Mouse (Mus musculus): ENCODE data around the gene Cald1.

Gene Cald1

GRCm38 (mm10) chr6:34598121-34599065 is at the start of gene Cald1:
Cald1 (plus strand) TSS chr6:34598500.
- no peak for DNase-seq

GRCm38 (mm10) chr6:34549017-34549416 is 49.3 kb upstream of the Cald1 start:
- DNase-seq, result peak; percentile 32 to 57

DNA sequence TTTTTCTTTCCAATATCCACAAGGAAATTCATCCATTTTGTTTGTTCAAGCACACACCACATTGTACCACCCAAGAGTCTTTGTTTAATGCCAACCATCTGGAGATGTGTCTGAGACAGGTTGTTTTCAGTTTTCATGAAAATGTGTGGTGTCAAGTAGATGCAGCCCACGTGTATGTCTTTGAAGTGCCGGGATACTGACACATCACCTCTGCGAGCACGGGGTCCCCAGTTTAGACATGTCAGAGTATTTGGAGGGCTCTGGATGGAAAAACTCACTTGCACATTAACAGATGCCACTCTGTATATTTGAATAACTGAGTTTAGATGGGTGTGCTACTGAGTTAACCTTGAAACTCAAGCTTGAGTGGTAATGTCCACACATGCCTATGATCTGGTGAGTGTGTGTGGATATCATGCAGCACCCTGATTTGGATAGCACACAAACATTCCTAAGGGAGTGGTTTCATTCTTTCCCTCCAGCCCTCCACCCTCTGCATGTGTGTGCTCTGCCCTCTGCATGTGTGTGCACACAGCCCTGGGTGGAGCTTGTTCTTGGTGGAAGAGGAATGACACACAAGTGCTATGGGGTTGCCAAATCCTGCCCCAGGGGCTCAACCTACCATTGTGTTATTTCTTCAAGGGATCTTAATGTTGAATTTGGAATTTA is 45.7 kb upstream of the Cald1 start:
- no peak for DNase-seq

- no peak for DNase-seq
Observed at GRCm38 (mm10) chr6:34554291-34554997, 43.9 kb upstream of the Cald1 start.

DNA sequence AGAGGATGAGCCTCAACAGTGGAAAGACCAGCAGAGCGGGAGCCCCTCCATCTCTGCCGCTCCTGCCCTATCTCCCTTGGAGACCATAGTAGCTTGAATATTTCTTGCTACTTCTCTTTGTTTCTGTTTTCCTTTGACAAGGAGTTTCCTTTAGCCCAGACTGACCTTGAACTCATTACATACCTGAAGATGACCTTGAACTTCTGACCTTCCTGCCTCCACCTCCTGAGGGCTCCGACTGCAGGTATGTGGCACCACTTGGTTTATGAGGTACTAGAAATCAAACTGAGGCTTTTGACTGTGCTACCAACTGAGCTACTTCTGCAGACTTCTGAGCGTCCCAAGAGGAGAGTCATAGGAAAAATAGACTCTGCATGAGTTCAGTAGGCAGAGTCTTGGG is 38.8 kb upstream of the Cald1 start:
- DNase-seq, result no peak

DNA sequence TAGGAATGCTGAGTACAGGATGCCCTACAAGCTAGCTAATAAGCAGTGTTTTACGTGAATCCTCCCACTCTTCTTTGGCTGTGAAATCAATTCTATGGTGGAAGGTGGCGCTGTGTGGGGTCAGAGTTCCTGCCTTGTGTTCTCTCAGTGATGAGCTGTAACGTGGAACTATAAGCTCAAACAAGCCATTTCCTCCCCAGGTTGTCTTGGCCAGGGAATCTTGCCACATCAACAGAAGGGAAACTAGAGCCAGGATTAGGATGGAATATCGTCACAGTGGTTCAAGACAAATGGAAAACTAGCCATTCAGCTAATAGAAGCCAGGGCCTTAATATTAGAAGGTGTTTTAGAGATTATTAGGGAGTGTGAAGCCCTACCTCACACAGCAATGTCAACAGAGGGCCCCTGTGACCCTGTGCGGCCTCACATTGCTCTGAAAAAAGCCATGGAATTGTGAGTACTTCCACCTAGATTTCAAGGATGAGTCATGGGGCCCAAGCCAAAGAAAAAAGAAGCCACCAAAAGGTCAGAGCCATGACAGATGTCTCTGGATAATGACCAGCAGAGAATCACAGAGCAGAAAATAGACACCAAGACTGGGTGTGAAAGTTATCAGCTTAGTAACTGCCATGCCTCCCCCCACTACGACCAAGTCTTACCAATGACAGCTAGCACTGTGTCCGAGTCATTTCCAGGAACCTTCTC is 33.0 kb upstream of the Cald1 start:
- no peak for DNase-seq

DNA sequence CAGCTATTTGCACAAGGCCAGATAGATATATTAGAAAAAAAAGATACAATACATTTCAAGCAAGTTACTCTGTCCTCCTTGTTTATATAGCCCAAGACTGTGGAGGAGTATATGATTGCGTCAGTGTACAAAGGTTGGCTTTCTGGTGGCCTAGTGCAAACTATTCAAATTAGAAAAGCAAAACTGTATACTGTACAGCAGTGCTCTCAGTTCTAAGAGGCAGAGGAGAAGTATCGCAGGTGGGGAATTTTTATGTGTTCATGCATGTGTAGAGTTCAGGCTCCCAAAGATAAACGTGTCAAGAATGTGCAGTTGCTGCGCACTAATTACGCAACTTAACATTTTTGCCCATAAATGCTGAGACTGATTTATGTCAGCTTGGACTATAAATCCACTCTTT is 31.0 kb upstream of the Cald1 start:
- DNase-seq, result no peak

DNA sequence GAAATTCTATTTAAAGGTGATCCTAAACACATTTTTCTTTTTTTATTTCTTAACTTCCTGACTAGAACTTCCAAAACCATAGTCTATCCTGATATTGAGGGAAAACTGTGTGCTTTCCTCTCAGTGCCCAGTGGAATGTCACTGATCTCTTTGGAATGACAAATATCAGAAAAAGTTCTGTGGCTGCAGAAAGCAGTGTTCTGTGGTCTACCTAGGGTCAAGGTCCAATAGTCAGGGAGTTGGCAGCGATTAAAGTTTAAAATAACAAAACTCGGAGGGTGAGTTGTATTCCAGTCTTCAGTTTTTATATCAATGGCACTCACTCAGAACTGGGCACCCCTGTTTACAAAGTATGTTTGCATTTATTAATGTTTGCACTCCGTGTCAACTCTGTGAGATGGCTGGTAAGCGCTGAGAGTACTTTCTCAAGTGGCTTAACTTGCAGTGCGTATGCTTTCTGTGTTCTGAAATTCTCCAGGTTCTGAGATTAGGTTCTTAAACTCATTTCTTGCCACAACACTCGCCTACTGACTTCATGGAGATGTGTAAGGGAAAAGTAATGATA is 18.7 kb upstream of the Cald1 start:
- DNase-seq, result no peak

GRCm38 (mm10) chr6:34583365-34583764 is 14.9 kb upstream of the Cald1 start:
- DNase-seq, result no peak

GRCm38 (mm10) chr6:34588066-34588465 is 10.2 kb upstream of the Cald1 start:
- DNase-seq, result no peak

DNA sequence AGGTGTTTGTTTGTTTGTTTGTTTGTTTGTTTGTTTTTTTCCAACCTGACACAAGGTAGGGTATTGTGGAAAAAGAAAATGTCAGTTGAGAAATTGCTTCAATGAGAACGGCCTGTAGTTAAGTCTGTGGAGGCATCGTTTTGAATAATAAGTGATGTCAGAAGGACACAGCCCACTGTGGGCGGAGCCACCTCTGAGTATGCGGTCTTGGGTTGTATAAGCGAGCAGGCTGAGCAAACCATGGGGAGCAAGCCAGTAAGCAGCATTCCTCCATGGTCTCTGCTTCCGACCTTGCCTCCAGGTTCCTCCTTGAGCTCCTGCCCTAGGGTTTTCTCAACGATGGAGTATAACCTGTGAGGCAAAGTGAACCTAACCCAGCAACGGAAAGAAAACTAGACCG is 7.6 kb upstream of the Cald1 start:
- DNase-seq, result no peak

DNA sequence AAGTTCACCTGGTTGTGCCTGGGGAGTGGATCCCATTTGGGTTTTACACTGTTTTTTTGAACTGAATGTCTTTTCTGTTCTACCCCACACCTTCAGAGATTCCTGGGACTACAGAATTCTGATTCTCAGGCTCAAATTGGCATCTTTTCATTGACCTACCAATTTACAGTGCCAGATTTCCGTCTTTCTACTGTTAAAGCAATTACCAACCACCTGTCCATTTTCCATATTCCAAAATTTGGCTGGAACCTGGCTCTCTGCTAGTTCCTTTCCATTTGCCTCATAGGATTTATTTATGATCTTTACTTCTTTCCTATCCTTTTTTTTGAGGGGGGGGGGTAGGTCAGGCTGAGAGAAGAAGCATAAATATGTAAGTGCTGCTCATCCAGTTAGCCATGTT is 4.9 kb upstream of the Cald1 start:
- no peak for DNase-seq

- no peak for DNase-seq
Observed at GRCm38 (mm10) chr6:34597316-34597715, 984 bp upstream of the Cald1 start.

DNA sequence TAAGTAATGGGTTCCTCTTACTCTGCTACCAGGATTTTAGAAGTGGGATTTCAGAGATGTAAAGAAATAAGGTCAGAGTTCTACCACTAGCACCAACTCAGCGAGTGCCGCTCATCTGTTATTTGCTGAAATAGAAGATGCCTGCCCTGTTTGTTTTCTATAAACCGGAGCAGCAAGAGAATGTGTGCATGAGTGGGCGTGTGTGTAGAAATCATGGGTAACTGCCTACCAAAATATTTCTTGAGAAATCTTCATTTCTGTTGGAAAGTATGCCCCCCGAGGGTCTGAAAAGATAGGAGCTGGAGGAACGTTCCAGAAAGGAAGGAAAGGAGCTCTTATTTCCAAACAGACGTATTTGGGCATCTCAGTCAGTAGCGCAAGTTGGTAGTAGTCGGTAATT is 871 bp downstream of the Cald1 start:
- no peak for DNase-seq

DNA sequence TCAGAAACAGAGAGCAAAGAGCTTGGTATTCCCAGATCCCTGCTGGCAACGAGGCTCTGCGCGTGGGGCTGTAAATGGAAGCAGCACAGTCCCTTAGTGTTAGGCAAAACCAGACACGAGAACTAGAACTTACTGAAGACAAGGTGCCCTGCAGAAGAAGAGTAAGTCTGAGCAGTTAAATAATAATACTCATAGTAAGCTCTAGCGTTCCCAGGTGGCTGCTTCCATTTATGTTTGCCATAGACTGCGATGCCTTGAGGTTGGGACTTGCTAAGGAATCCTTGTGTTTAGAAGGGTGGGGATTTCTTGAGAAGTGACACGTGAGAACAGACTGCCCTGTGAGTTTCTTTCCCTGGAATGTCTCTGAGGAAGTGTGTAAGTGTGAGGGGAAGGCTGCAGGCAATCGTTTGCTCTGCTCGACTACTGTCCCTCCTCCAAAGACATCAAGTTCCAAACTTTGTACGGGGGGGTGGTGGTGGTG is 1.4 kb downstream of the Cald1 start:
- no peak for DNase-seq

GRCm38 (mm10) chr6:34600850-34601249 is 2.5 kb downstream of the Cald1 start:
- DNase-seq, result no peak

- DNase-seq, result no peak
Observed at GRCm38 (mm10) chr6:34602091-34602490, 3.8 kb downstream of the Cald1 start.

DNA sequence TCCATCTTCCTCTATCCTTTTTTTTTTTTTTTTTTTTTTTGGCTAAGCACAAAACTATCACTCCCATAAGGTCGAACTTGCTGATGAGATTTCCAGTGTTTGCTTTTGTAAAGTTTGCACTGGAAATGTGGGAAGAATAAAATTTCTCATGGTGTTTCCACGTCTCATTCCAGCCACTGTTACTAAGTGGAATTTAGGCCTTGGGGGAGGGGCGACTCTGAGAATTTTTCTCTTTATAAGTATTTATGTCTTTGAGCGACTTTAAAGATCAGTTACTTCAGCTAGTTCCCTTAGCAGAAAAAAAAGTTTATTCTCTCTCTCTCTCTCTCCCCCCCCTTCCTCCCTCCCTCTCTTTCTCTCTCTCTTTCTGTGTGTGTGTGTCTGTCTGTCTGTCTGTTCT is 8.1 kb downstream of the Cald1 start:
- DNase-seq, result no peak

GRCm38 (mm10) chr6:34608603-34609002 is 10.3 kb downstream of the Cald1 start:
- no peak for DNase-seq

DNA sequence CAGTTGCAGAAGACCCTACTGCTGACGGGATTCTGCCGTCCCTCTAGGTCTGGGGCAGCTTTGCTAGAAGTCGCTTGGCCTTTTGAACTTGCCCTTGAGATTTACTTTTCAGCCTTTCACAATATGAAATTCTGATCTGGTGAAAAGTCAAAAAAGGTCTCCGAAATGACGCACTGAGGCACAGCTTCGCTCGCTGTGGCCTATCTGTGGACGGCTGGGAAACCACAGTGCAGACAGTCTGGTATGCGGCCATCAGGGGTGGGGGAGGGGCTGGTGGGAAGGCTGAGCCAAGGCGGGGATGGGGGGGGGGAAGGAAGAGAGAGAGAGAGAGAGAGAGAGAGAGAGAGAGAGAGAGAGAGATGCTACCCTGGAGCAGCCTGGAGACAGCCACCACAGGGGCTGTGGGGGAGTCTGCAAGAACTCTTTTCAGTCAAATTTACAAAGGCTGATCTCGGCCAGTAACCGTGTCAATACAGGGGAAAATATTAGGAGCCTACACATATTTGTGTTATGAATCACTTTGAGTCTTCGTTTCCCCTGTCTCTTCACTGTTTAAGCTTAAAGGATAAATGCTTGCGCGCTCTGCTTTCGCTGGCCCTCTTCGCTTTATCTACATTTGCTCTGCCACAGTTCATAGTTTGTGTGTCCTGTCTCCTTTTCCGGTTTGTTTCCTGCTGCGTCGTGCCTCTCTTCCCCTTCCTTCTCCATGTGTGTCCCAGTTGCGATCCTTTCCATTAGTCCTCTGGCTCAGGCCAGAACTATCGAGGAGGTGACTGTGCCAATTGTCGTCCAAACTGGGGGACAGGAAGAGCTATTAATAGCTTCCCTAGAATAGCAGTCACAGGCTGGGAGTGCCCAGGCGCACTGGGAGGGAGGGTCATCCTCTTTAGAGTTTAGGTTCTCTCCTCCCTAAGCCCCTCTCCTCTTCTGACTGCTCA is 11.9 kb downstream of the Cald1 start:
- DNase-seq, result no peak

- no peak for DNase-seq
Observed at GRCm38 (mm10) chr6:34613122-34613521, 14.8 kb downstream of the Cald1 start.
